Mouse (Mus musculus) CD8-positive naive resting alpha-beta T cell, adult 2 months (primary cell): ENCODE data around the gene Gstz1.
"Not testable (repeated sequence)": the region's sequence is repeated elsewhere in the genome, so short reads cannot be mapped to it uniquely, and the experiment has no call there.

Experiments
- DNase-seq, 2 experiments: peaks; one replicate each; pipeline ENCODE4 v3.0.0; 2022; ENCODE audit warnings: low read depth in 2 of 2, low spot score in 2 of 2

Gstz1 gene

DNA sequence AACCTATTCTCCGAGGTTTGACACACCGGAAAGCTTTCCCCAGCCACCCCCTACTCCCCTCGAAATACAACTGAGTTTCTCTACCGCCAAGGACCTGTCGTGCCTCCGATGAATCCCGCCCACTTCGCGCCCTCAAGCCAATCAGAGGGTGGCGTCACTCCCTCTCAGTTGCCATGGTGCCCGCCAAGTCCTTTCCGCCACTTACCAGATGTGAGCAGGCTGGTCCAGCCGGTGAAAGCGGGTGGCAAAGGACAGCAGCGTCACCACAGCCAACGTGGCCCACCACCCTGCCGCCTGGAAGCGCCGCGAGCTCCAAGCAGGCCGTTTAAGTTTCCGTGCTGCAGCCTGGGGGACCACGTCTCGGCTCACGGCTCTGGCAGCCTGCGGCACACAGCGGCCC is at the start of gene Gstz1:
Gene Gstz1 (plus strand): TSS at position 200 of the 400 bp plus-strand sequence.
- peak; percentile 71 to 84 for DNase-seq

DNA sequence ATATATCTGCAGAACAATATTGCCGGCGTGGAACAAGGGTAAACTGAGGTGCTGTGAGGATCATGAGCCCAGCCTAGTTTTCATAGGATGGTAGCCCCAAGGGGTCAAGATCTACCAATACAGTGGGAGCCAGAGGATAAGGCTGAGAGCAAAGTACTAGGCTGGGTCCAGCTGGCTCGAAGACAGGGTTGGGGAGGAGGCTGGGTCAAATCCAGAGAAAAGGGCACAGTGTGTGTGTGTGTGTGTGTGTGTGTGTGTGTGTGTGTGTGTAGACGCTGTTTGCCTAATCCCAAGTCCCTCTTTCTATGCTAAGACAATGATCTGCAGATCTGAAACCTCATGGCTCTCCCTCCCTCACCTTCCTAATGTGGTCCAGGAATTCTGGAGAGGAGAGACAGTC is 46.6 kb upstream of the Gstz1 start:
- no peak for DNase-seq

DNA sequence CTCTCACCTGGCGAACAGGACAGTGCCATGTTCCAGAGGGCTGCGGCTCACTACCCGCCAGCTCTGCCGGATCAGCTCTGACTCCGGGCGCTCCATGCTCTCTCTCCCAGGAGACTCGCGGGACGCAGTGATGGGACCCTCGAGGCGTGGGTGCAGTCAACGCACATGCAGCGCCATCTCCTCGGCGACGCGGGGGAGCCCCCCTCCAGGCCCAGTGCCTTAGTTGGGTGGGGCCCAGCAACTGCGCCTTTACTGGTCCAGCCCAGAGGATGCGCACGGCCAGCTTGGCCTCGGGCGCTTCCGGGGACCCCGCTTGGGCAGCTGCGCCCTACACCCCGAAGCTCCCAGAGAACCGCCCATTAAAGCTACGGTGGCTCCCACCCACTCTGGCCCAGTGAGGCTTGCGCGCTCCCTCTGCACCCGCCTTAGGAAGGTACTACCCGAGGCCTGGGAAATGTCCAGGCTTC is 44.8 kb upstream of the Gstz1 start, which contains the start of gene Ngb:
Gene Ngb (minus strand): TSS at position 375 of the 467 bp plus-strand sequence.
- DNase-seq: no peak

DNA sequence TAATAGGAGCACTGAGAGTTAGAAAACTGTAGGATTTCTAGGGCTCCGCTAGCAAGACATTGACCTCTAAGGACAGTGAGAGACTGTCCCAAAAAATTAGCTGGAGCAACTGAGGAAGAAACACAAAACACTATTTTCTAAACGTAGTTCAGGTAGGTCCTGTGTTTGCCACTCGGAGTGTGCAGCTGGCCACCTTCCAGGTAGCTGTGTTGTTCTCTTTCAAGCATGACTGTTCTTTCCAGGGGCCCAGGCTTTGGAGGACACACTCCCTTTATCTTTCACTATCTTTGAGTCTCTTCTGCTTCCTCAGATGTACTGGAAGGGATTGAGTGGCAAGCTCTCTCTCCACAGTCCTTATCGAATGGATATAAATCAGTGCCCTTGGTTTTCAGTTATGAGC is 43.5 kb upstream of the Gstz1 start:
- no peak for DNase-seq

DNA sequence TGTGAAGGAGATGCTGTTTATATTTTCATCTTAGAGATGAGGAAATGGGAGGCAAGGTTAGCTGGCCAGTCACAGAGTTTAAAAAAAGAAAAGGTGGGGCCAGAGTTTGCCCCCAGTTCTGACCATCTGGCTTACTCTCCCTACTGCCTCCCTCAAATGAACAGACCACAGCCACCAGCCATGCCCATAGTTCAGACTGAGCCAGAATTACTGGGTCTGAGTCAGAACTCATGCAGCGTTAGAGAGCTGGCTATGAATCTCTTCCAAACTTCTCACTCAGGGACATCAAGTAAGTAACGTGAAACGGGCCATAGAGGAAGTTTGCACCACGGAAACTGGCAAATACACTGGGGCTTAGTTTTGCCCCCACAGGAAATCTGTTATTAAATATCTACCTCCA is 42.2 kb upstream of the Gstz1 start:
- DNase-seq: no peak

DNA sequence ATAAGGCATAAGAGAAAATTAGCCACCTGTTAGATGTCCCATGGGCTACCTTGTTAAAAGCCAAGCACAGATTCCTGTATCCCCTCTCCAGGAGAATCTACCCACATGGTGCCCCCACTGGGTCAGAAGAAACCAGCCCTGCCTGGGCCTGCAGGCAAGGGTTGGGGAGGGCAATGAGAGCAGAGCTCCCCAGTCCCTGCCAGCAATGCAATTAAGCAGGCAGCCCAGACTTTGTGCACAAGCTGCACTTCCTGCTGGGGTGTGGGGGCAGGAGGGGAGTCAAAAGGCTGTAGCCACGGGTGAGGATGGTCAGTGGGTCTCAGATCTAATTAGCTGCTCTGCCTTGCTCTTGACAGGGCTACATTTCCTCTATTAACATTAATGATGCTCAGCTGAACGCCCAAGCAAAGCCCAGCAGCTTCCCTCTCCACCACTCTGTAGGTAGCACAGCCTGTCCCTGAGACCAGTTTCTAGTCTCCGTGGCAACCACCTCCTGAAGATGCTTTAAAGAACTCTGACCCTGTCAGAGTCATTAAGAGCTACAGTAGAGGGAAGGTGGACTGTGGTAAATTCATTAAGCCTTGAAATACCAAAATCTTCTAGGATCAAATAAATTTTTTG is 39.5 kb upstream of the Gstz1 start:
- DNase-seq: no peak

DNA sequence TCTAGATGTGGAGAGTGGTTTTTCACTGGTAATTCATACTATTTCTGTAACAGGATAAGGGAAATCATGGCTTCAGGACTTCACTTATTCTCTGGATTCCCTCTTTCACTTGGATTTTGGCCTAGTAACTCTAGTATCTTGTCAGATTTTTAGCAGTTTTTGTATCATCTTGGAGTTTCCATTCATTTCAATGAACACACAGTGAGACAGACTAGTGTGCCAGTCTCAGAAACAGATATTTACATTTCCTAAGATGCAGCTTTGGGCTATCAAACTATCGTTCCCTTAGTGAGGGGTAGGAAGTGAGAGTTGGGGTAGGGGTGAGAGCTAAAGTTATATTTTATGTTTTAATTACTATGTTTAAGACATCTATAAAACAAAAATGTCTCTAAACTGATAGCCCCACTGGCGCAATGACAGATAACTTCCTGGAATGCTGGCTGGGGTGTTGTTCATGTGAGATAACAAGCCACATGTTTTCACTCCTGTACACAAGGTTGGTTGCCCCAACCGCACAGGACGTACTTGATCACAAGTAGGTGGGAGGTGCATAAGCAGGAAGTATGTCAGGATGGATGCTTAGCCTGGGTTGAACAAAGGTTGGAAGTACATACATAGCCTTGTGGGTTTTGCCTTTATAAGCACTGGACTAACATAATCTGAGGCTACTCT is 24.9 kb upstream of the Gstz1 start:
- DNase-seq: no peak

DNA sequence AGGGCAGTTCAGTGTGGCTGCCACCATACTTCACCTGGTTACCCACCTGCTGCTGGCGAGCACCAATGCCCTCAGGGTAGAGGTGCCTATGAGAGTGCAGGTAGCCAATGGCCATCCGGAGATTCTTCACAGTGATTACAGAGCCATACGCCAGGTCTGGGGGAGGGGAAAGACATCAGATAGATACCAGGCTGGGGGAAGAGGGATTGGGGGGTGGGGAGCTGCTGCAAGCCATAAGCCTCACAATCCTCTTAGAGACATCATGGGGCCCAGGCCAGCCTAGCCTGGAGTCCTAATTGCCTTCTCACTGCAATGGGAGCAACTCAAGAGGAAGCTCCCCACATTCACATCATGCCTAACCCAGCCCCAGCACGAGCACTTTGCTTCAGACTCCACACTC is 19.7 kb upstream of the Gstz1 start:
- DNase-seq: no peak

DNA sequence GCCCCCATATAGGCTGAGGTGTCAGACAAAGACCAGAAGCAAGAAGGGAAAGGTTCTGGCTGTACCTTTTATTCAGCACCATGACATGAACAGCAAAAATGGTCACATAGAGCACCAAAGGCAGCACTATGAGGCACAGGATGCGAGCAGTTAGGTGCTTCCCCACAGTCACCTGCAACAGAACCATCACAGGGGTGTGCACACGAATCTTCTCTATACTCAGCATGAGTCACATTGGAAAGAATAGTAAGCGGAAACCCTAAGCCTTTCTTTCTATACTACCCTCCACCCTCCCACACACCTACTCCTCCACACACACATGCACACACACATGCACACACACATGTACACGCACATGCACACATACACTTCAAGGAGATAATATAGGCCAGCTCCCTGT is 16.7 kb upstream of the Gstz1 start:
- DNase-seq: no peak

DNA sequence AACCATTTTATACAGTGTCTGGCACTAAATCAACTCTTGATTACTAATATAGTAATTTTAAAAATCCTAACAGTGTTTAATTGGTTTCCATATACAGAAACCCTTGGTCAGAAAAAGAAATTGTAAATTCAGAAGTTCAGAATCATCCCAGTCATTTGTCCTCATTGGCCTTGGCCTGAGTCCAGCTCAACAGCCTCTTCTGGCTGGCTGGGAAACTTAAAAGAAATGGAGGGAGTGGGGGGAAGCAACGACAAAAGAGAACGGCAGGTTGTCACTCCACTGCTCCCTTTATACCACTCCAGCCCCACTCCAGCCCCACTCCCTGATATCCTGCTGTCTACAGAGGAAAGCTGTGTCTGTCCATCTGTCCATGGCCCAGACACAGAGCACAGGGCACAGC is 15.8 kb upstream of the Gstz1 start:
- DNase-seq: no peak

DNA sequence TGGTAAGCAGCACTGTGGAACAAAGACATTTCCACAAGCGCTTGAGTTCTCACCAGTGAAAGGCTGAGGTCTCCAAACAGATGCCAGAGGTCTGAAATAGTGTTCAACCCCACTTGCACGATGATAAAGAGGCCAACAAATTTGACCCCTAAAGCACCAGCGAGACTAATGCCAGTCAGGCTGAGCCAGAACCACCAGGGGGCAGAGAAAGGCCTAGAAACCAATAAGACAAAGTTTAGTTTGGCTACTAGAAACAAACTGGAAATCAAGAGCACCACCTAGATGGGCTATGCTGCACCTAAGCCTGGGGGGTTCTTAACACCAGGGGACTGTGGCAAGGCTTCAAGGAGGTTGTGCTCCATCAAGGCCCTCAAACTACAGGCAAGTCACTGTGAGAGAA is 15.3 kb upstream of the Gstz1 start:
- peak in 1 of 2 experiments; percentile 9 for DNase-seq

DNA sequence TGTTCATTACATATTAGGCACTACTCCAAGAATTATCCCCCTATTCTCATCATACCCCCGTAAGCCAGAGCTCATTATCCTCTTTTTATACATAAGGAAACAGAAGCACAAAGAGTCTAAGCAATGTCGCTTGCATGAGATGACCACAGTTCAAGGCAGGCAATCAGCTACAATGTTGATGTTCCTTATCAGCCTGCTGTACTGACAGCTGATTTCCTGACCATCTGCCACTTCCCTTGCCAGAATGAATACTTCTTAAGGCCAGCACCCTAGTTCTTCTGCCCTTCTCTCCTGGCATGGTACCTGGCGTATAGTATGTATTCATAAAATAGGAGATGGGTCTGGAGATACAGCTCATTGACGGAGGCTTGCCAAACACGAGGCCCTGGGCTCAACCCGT is 14.8 kb upstream of the Gstz1 start:
- no peak for DNase-seq

DNA sequence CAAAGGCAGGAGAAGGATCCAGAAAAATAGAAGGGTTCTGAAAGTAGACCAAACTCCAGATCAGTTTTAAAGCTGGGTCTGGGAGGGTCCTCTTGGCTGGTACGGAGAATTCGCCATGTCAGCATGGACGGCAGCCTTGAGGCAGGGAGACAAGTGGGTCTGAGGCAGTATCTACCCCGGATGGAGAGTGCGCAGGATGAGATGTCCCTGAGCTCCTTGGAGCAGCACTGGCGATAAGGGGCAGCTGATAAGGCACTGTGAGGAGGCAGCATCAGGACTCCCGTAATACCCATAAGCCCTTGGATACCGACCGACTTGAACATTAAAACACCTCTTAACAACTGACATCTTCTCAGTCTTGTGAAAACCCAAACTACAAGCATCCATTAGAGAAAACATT is 14.2 kb upstream of the Gstz1 start:
- DNase-seq: no peak

DNA sequence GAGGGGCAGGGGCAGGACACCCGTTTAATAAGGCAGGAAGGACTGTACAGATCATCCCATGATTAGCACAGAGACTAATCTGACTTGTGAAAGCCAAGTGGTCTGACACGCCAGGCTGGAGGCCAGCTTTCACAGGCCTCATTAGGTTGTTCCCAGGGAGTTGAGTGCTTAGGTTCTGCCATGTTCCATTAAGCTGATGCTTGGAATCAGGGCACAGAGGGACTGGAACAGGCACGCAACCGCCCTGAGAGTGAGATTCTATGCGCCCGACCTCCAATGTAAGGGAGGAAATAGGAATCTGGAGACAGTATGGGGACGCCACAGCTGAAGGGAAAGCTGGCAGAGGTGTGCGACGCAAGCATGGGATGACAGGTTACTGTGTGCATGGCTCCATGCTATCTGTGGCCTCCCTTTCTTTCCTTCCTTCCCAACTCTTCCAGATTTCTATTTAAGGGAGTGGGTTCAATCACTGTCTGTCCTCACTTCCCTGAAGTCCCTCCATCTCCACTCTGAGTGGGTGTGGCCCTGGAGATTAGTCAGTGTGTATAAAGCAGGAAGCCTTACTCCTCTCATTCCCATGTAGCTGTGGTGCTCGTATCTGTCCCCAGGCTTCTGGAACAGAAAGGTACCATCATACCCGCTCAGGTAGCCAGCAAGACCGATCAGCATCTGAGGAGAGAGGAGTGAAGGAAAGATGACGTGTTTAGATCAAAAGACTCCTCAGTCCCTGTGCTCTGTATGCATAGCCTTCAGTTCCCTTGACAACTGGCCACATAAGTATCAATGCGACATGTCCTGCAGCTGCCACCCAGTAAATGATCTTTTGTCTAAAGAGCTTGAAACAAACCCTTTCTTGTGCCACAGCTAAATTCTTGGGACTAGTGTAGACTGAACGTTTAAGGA is 9.3 kb upstream of the Gstz1 start:
- DNase-seq: no peak

DNA sequence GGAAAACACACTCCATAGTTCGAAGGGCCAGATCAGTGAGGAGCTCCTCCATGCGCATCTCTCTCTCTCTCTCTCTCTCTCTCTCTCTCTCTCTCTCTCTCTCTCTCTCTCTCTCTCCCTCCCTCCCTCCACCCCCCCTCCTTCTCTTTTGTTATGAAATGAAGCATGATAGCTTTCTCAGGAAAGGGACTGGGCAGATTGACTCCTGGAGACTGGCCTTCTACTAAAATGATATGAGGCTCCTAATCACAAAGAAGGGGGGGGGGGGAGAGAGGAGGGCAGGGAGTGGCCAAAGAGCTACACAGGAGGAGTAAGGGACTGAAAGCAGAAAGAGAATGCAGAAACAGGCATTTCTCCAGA is 8.6 kb upstream of the Gstz1 start:
- no peak for DNase-seq

DNA sequence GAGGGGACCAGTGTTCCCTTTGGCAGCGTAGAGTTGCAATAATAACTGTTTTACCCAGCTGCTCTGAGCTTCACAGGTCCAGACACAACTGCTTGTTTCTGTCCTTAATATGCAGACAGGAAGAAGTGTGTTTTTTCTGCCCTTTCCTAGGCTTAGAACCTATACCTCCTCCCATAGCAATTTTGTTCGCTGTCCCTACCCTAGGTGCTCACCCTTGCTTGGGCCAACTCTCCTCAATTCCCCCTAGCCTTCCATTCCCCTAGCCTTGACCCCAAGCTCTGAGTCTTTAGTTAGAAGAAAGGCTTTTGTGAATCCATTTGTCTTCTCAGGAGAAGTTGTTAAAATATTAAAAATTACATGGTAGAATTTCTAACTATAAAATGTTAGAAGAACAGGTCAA is 8.2 kb upstream of the Gstz1 start:
- no peak for DNase-seq

DNA sequence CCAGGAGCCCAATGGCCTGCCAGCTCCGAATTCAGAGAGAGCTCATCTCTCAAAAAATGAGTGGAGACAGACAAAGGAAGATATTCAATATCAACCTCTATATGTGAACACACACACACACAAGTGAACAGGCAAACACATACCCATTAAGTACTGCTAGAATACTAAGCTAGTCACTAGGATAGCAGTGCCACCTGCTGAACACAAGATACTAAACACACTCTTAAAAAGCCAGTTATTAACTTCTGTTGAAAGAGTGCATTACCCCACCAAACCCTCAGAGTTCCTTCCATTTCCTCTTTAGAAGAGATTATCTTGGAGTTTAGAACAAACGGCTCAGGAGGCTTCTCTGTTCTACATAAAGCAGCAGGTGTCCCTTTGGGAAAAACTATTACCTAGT is 4.8 kb upstream of the Gstz1 start:
- no peak for DNase-seq

DNA sequence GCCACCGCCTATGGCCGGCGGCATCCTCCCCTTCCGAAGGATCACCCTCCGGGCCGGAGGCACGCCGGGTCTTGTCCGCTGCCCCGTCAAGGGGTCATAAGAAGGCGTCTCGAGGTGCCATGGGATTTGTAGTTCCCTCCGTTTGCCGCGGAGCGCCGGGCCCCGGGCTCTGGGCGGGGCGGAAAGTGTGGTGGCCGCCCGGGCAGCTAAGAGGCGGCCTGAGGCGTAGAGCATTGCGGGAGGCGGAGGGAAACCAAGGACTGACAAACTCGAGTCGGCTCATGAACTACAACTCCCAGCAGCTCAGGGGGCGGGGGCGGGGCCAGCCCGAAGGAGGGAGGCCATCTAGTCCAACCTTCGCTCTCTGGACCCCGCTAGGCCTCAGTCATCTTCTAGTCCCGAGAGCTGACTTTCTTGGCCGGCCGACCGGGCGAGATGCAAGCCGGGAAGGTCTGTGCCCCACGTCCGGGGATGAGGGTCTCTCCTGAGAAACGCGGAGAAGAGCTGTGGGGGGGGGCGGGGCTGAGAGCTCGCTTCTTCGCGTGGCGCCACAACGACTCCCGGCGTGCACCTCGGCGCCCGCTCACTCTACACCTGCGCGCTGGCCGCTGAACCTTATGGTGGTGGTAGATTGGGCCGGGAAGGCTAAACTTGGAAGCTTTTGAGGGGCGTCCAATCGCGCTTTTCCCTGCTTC is 577 bp downstream of the Gstz1 start, which contains the start of gene Pomt2:
Gene Pomt2 (minus strand): TSS at position 574 of the 695 bp plus-strand sequence.
- peak; percentile 79 to 81 for DNase-seq

DNA sequence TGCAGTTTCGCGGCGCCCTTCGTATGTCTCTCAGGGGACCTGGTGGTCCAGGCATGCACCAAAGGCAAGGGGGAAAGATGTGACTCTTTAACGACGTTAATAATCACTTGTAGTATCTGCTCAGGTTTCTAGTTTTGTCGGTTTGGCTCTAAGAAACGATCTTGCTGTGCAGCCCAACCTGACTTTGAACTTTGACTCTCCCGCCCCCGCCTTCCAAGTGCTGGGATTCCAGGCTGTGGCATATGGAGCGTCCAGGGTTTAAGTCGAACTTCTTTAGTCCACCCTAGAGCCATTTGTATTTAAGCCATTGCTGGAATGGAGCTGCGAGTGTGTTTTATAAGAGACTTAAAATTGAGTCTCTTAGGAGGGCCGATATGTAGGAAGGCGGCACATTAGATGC is 1.2 kb downstream of the Gstz1 start:
- no peak for DNase-seq

DNA sequence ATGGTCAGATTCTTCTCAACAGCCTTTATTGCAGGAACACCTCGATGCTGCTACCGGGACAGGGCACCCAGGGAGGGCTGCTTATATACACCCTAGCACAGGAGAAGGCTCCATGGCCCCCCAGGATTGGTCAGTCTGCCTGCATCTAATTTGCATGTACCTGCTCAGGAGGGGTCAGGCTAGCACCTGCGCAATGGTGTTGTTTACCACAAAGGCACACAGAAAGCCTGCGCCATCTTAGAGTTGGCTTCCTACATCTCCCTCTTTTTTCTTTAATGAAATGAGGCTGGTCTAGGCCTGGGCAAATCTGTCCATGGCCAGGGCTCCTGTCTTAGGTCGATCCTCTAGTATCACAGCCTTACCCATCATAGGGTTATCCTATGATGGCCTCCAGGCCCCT is 2.5 kb downstream of the Gstz1 start:
- DNase-seq: no peak

DNA sequence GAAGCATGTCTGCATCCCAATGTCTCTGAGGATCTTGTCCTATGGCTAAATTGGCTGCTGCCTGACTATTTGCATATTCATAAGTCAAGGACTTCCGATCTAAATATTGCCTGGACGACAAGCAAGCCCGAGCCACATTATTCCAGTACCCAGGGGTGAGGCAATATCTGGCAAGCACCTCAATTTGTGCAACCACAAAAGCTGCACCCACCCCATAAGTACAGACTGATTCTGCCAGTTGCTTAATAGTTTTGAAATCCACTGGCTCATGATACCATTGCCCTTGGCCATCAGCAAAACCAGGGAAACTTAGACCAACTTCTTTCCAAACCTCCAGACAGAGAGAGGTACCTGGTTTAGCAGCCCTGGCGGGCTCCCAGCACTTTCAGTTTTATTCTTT is 7.5 kb downstream of the Gstz1 start:
- DNase-seq: not testable (repeated sequence)
